Mouse (Mus musculus) layer of hippocampus, adult 11-12 months (tissue): Measurements from ENCODE around the gene Mlxipl.

Experiments
- DNase-seq: peaks from one replicate; pipeline ENCODE4 v3.0.0; 2022; ENCODE audit warnings: low spot score

Gene Mlxipl

GRCm38 (mm10) chr5:135145955-135146354, 56.3 kb downstream of the Mlxipl start:
- no peak for DNase-seq

GRCm38 (mm10) chr5:135148715-135149052, 59.0 kb downstream of the Mlxipl start:
- no peak for DNase-seq

GRCm38 (mm10) chr5:135149053-135149819, 59.5 kb downstream of the Mlxipl start, which contains the start of gene Tbl2:
Tbl2 (plus strand) TSS chr5:135149657.
- DNase-seq, result peak; percentile 98

GRCm38 (mm10) chr5:135149820-135150178, 60.1 kb downstream of the Mlxipl start:
- no peak for DNase-seq

GRCm38 (mm10) chr5:135156496-135156895, 66.8 kb downstream of the Mlxipl start:
- DNase-seq, result no peak

- DNase-seq, result peak; percentile 44
Measured at GRCm38 (mm10) chr5:135161221-135161620, 71.5 kb downstream of the Mlxipl start.

GRCm38 (mm10) chr5:135161650-135162049, 72.0 kb downstream of the Mlxipl start:
- DNase-seq, result no peak

- DNase-seq, result no peak
Measured at GRCm38 (mm10) chr5:135162361-135162760, 72.7 kb downstream of the Mlxipl start.

GRCm38 (mm10) chr5:135162821-135163220, 73.1 kb downstream of the Mlxipl start:
- no peak for DNase-seq

- DNase-seq, result no peak
Measured at GRCm38 (mm10) chr5:135166909-135167308, 77.2 kb downstream of the Mlxipl start.

- no peak for DNase-seq
Measured at GRCm38 (mm10) chr5:135167469-135167868, 77.8 kb downstream of the Mlxipl start.

GRCm38 (mm10) chr5:135168063-135169062, 78.7 kb downstream of the Mlxipl start, which contains the start of gene Bcl7b:
Bcl7b (plus strand) TSS chr5:135168283.
- DNase-seq, result peak; percentile 98

- no peak for DNase-seq
Measured at GRCm38 (mm10) chr5:135169479-135169878, 79.8 kb downstream of the Mlxipl start.

GRCm38 (mm10) chr5:135171688-135172220, 82.1 kb downstream of the Mlxipl start:
- DNase-seq, result no peak

- no peak for DNase-seq
Measured at GRCm38 (mm10) chr5:135172986-135173385, 83.3 kb downstream of the Mlxipl start.

- DNase-seq, result no peak
Measured at GRCm38 (mm10) chr5:135175086-135175485, 85.4 kb downstream of the Mlxipl start.

GRCm38 (mm10) chr5:135178523-135178922, 88.8 kb downstream of the Mlxipl start:
- DNase-seq, result no peak

- peak; percentile 69 for DNase-seq
Measured at GRCm38 (mm10) chr5:135178996-135179395, 89.3 kb downstream of the Mlxipl start.

GRCm38 (mm10) chr5:135179616-135180015, 89.9 kb downstream of the Mlxipl start:
- DNase-seq, result no peak

- DNase-seq, result no peak
Measured at GRCm38 (mm10) chr5:135180796-135181195, 91.1 kb downstream of the Mlxipl start.

GRCm38 (mm10) chr5:135181776-135182175, 92.1 kb downstream of the Mlxipl start:
- DNase-seq, result no peak

GRCm38 (mm10) chr5:135183131-135183861, 93.6 kb downstream of the Mlxipl start:
- DNase-seq, result peak; percentile 58
